Mouse (Mus musculus) bone marrow, adult 2 months (tissue): ENCODE measurements at regions not wholly inside any gene's neighbourhood (a gene's known extent, or its start where the extent isn't known, plus 50 kb on each side); places are given as distances from the start of the nearest gene placed in this dataset.

Source experiments
- H3K27ac ChIP-seq: fragments of 200-500 bp; 2 replicates; pipeline ENCODE4 v1.5.1; 2012; ENCODE audit warnings: low read depth, mild to moderate bottlenecking, control low read depth, inconsistent platforms, low read length; ENCODE audit not compliant: control insufficient read depth, poor library complexity, insufficient read depth
- H3K4me1 ChIP-seq: fragments of 200-500 bp; 2 replicates; pipeline ENCODE4 v1.6.1; 2011; ENCODE audit warnings: low read length; ENCODE audit not compliant: control insufficient read depth, insufficient read depth
- H3K4me3 ChIP-seq: fragments of 200-500 bp; replicated peaks from 2 replicates; pipeline ENCODE3; 2011; ENCODE audit warnings: mild to moderate bottlenecking, low read depth, low read length, control low read depth; ENCODE audit not compliant: control insufficient read depth
- CTCF ChIP-seq: fragments of 200-500 bp; IDR thresholded peaks from 2 replicates; pipeline ENCODE4 v1.5.1; 2011; ENCODE audit warnings: low read length, control low read depth; ENCODE audit not compliant: control insufficient read depth, insufficient read depth
- POLR2A ChIP-seq: fragments of 200-500 bp; IDR thresholded peaks from 2 replicates; pipeline ENCODE4 v1.6.1; 2011; ENCODE audit warnings: low read depth, mild to moderate bottlenecking, control low read depth, low read length, borderline replicate concordance; ENCODE audit not compliant: control insufficient read depth
- WGBS: fragments of 180-500 bp; shearing (Covaris S2); methylation state at CpG from one replicate; pipeline ENCODE4 v1.1.7; 2018; 5-methylcytosine and 5-hydroxymethylcytosine counted together

- Histone ChIP-seq H3K27ac (no peak overlapping the region), H3K4me1 (no peaks in the 10 kb centered on the region), H3K4me3 (no peak overlapping the region)
- TF ChIP-seq CTCF (no peak), POLR2A (no peak)
- 87% methylated on average over 7 of the region's 7 CpGs for WGBS
These were observed 232.9 kb downstream of the Zfp619 start for GRCm38 (mm10) chr7:39750448-39750847.

- no peak overlapping the region for H3K4me3 ChIP-seq
- TF ChIP-seq CTCF (no peak), POLR2A (no peak)
- WGBS: 79% methylated on average over 2 of the region's 2 CpGs
- no peaks in the 10 kb centered on the region for H3K4me1 ChIP-seq
- H3K27ac ChIP-seq: no peak overlapping the region
These were observed 246.8 kb downstream of the Zfp619 start for GRCm38 (mm10) chr7:39764366-39764765.

- no peaks in the 10 kb centered on the region for H3K4me1 ChIP-seq
- no peak for TF ChIP-seq CTCF
- no peak for TF ChIP-seq POLR2A
- no peak overlapping the region for H3K27ac ChIP-seq
- no peak overlapping the region for H3K4me3 ChIP-seq
- 31% methylated on average over 5 of the region's 5 CpGs for WGBS
These were observed 247.5 kb downstream of the Zfp619 start for GRCm38 (mm10) chr7:39765094-39765493.

- no peak overlapping the region for H3K4me3 ChIP-seq
- no peak overlapping the region for H3K27ac ChIP-seq
- no peak for TF ChIP-seq CTCF
- no peak for TF ChIP-seq POLR2A
- no peaks in the 10 kb centered on the region for H3K4me1 ChIP-seq
- 87% methylated on average over 6 of the region's 6 CpGs for WGBS
These were observed 255.7 kb downstream of the Zfp619 start for GRCm38 (mm10) chr7:39773291-39773690.

- TF ChIP-seq POLR2A (no peak), CTCF (no peak)
- 60% methylated on average over 4 of the region's 4 CpGs for WGBS
- Histone ChIP-seq H3K27ac (no peak overlapping the region), H3K4me1 (no peaks in the 10 kb centered on the region), H3K4me3 (no peak overlapping the region)
These were observed 271.8 kb downstream of the Zfp619 start for GRCm38 (mm10) chr7:39789321-39789720.

GRCm38 (mm10) chr7:39789880-39790279, 272.3 kb downstream of the Zfp619 start:
- WGBS: 78% methylated on average over 4 of the region's 4 CpGs
- no peak overlapping the region for H3K4me3 ChIP-seq
- TF ChIP-seq CTCF (no peak), POLR2A (no peak)
- H3K27ac ChIP-seq: no peak overlapping the region
- no peaks in the 10 kb centered on the region for H3K4me1 ChIP-seq

GRCm38 (mm10) chr7:39794751-39795150, 277.2 kb downstream of the Zfp619 start:
- Histone ChIP-seq H3K4me1 (no peaks in the 10 kb centered on the region), H3K27ac (no peak overlapping the region), H3K4me3 (no peak overlapping the region)
- TF ChIP-seq POLR2A (no peak), CTCF (no peak)
- 78% methylated on average over 3 of the region's 3 CpGs for WGBS

GRCm38 (mm10) chr7:39804276-39804675, 286.7 kb downstream of the Zfp619 start:
- 63% methylated on average over 3 of the region's 3 CpGs for WGBS
- H3K27ac ChIP-seq: no peak overlapping the region
- TF ChIP-seq POLR2A: no peak
- TF ChIP-seq CTCF: no peak
- H3K4me1 ChIP-seq: no peaks in the 10 kb centered on the region
- H3K4me3 ChIP-seq: no peak overlapping the region

GRCm38 (mm10) chr7:39818036-39818435, 300.5 kb downstream of the Zfp619 start:
- Histone ChIP-seq H3K4me1 (no peaks in the 10 kb centered on the region), H3K27ac (no peak overlapping the region), H3K4me3 (no peak overlapping the region)
- 51% methylated on average over 3 of the region's 3 CpGs for WGBS
- TF ChIP-seq CTCF: no peak
- no peak for TF ChIP-seq POLR2A
